Mouse (Mus musculus): Measurements from ENCODE around the gene Auts2. TPM values are rescaled to one million over a fixed set of nuclear protein-coding genes. Genes with fewer than 3 reads are reported as not detected.

Gene Auts2
- polyA plus RNA-seq, 1 experiment = 0.55 TPM

GRCm38 (mm10) chr5:131717359-131717965 lies 825.7 kb downstream of the Auts2 start:
- no peak for TF ChIP-seq CTCF (IDR thresholded peaks at IDR 0.05; ENCODE audit: low read depth, low read length)
- TF ChIP-seq POLR2A (IDR thresholded peaks at IDR 0.05; ENCODE audit: borderline replicate concordance, low read depth, low read length) = no peak
- no peaks in the 10 kb centered on the region for H3K4me1 ChIP-seq (ENCODE audit: control insufficient read depth, insufficient read depth, low read length)
- no peak overlapping the region for H3K27ac ChIP-seq (ENCODE audit: insufficient read depth, low read depth, low read length)
- H3K4me3 ChIP-seq (ENCODE audit: insufficient read depth, low read length) = no peak overlapping the region

DNA sequence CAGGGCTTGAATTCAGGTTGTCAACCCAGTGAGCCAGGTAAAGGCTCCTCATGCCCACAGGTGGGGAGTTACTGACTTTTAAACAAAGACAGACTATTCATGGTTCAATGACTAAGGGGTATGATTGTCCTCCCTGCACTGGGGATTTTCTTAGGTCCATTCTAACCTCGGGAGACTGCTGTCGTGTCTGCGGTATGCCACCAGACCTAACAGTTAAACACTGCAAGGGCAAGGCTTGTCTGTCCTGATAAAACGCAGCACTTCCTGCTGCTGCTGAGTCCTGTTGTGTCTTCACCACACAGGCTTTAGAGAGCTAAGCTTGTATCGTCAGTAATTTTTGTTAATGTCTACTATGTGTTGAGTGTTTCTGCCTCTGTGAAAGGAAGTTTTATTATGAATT lies 828.2 kb downstream of the Auts2 start:
- H3K4me1 ChIP-seq (ENCODE audit: control insufficient read depth, insufficient read depth, low read length) = no peaks in the 10 kb centered on the region
- no peak for TF ChIP-seq POLR2A (IDR thresholded peaks at IDR 0.05; ENCODE audit: borderline replicate concordance, low read depth, low read length)
- TF ChIP-seq CTCF (IDR thresholded peaks at IDR 0.05; ENCODE audit: low read depth, low read length) = no peak
- no peak overlapping the region for H3K4me3 ChIP-seq (ENCODE audit: insufficient read depth, low read length)
- H3K27ac ChIP-seq (ENCODE audit: insufficient read depth, low read depth, low read length) = no peak overlapping the region

GRCm38 (mm10) chr5:131712441-131712840 lies 830.7 kb downstream of the Auts2 start:
- H3K4me1 ChIP-seq (ENCODE audit: control insufficient read depth, insufficient read depth, low read length) = no peaks in the 10 kb centered on the region
- TF ChIP-seq POLR2A (IDR thresholded peaks at IDR 0.05; ENCODE audit: borderline replicate concordance, low read depth, low read length) = no peak
- no peak for TF ChIP-seq CTCF (IDR thresholded peaks at IDR 0.05; ENCODE audit: low read depth, low read length)
- H3K27ac ChIP-seq (ENCODE audit: insufficient read depth, low read depth, low read length) = no peak overlapping the region
- no peak overlapping the region for H3K4me3 ChIP-seq (ENCODE audit: insufficient read depth, low read length)

DNA sequence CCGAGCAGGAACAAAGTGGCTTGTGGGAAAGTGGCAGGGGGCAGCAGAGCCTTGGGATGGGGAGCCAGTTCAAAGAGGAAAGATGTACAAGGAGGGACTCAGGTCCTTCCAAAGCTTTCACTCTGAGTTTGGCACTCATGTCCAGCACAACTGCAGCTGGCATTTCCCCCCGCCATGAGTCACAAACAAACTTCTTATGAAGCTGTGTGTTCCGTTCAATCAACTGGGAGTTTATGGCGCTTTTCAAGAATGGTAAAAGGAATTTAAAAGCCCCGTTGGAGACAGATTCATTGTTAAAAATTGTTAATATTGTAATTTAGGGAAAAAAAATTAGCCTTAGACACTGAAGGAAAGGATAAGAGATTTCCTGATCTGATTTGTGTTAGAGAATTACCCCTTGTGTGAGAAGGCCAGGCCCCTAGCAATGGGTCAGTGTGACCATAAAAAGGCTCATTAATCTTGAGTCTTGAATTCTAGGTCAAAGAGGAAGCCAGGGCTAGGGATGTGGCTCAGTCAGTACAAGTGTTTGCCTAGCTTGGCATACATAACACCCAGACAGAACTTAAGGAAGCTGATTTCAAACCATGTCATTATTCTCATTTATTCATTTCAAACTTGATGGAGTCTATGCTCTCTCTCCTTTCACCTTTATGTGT lies 831.5 kb downstream of the Auts2 start:
- TF ChIP-seq POLR2A (IDR thresholded peaks at IDR 0.05; ENCODE audit: borderline replicate concordance, low read depth, low read length) = no peak
- no peak for TF ChIP-seq CTCF (IDR thresholded peaks at IDR 0.05; ENCODE audit: low read depth, low read length)
- Histone ChIP-seq H3K4me1 (ENCODE audit: control insufficient read depth, insufficient read depth, low read length) (no peaks in the 10 kb centered on the region), H3K4me3 (ENCODE audit: insufficient read depth, low read length) (no peak overlapping the region), H3K27ac (ENCODE audit: insufficient read depth, low read depth, low read length) (no peak overlapping the region)

GRCm38 (mm10) chr5:131710735-131711473 lies 832.2 kb downstream of the Auts2 start:
- no peaks in the 10 kb centered on the region for H3K4me1 ChIP-seq (ENCODE audit: control insufficient read depth, insufficient read depth, low read length)
- no peak overlapping the region for H3K27ac ChIP-seq (ENCODE audit: insufficient read depth, low read depth, low read length)
- no peak overlapping the region for H3K4me3 ChIP-seq (ENCODE audit: insufficient read depth, low read length)
- TF ChIP-seq CTCF (IDR thresholded peaks at IDR 0.05; ENCODE audit: low read depth, low read length) (no peak), POLR2A (IDR thresholded peaks at IDR 0.05; ENCODE audit: borderline replicate concordance, low read depth, low read length) (no peak)

GRCm38 (mm10) chr5:131707471-131707870 lies 835.7 kb downstream of the Auts2 start:
- Histone ChIP-seq H3K27ac (ENCODE audit: insufficient read depth, low read depth, low read length) (no peak overlapping the region), H3K4me3 (ENCODE audit: insufficient read depth, low read length) (no peak overlapping the region), H3K4me1 (ENCODE audit: control insufficient read depth, insufficient read depth, low read length) (no peaks in the 10 kb centered on the region)
- TF ChIP-seq POLR2A (IDR thresholded peaks at IDR 0.05; ENCODE audit: borderline replicate concordance, low read depth, low read length) = no peak
- no peak for TF ChIP-seq CTCF (IDR thresholded peaks at IDR 0.05; ENCODE audit: low read depth, low read length)

DNA sequence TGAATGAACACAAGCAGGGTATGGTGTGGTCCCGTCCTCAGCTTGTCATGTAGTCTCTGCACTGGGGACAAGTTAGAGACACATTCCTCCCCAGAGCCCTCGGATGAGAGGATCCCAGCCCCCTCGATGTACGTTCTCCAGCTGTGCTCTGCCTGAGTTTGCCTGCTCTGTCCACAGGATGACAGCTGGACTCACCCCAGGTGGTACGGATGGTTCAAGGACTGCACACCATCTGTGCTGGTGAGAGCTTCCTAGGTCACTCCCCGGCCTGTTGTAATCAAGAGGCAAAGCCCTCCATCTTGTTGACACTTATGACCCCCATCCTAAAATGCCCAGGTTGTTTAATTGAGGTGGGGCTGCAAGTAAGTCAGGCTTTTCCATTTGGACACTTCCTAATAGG lies 839.4 kb downstream of the Auts2 start:
- no peak overlapping the region for H3K4me3 ChIP-seq (ENCODE audit: insufficient read depth, low read length)
- no peak overlapping the region for H3K27ac ChIP-seq (ENCODE audit: insufficient read depth, low read depth, low read length)
- H3K4me1 ChIP-seq (ENCODE audit: control insufficient read depth, insufficient read depth, low read length) = no peaks in the 10 kb centered on the region
- TF ChIP-seq POLR2A (IDR thresholded peaks at IDR 0.05; ENCODE audit: borderline replicate concordance, low read depth, low read length) (no peak), CTCF (IDR thresholded peaks at IDR 0.05; ENCODE audit: low read depth, low read length) (no peak)

- no peak for TF ChIP-seq POLR2A (IDR thresholded peaks at IDR 0.05; ENCODE audit: borderline replicate concordance, low read depth, low read length)
- no peak for TF ChIP-seq CTCF (IDR thresholded peaks at IDR 0.05; ENCODE audit: low read depth, low read length)
- Histone ChIP-seq H3K27ac (ENCODE audit: insufficient read depth, low read depth, low read length) (no peak overlapping the region), H3K4me3 (ENCODE audit: insufficient read depth, low read length) (no peak overlapping the region), H3K4me1 (ENCODE audit: control insufficient read depth, insufficient read depth, low read length) (no peaks in the 10 kb centered on the region)
Measured at GRCm38 (mm10) chr5:131702840-131703392, 840.2 kb downstream of the Auts2 start.

DNA sequence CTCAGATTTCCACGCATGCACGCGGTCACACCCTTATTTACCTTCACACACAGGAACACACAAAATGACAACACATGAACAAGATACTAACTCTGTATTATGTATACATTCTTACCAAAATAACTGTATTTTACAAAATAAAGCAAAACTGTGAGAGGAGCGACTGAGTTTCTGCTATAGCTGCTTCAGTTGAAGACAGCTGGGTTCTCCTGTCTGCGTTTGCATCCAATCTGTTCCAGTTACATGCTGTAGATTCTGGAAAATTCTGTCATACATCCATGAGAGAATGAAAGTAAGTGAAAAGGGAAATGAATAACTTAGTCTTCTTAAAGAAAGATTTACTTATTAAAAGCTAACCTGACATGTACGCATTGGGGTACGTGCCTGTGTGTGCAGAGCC lies 844.2 kb downstream of the Auts2 start:
- TF ChIP-seq POLR2A (IDR thresholded peaks at IDR 0.05; ENCODE audit: borderline replicate concordance, low read depth, low read length) = no peak
- no peak for TF ChIP-seq CTCF (IDR thresholded peaks at IDR 0.05; ENCODE audit: low read depth, low read length)
- H3K4me3 ChIP-seq (ENCODE audit: insufficient read depth, low read length) = no peak overlapping the region
- H3K4me1 ChIP-seq (ENCODE audit: control insufficient read depth, insufficient read depth, low read length) = no peaks in the 10 kb centered on the region
- H3K27ac ChIP-seq (ENCODE audit: insufficient read depth, low read depth, low read length) = no peak overlapping the region

DNA sequence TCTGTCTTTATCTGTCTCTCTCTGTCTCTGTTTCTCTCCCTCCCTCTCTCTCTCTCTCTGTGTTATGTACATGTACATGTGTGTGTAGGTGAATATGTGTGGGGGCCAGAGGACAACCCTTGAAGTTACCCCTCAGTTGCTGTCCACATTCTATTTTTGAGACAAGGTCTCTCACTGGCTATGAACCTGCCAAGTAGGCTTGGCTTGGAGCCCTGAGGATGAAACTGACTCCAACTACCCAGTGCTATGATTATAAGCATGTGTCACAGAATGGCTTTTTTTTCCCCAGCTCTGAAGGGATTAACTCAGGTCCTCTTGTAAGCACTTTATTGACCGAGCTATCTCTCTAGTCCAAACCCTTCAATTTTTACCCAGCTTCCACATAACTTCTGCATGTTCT lies 852.4 kb downstream of the Auts2 start:
- Histone ChIP-seq H3K4me3 (ENCODE audit: insufficient read depth, low read length) (no peak overlapping the region), H3K4me1 (ENCODE audit: control insufficient read depth, insufficient read depth, low read length) (no peaks in the 10 kb centered on the region), H3K27ac (ENCODE audit: insufficient read depth, low read depth, low read length) (no peak overlapping the region)
- TF ChIP-seq CTCF (IDR thresholded peaks at IDR 0.05; ENCODE audit: low read depth, low read length) = no peak
- TF ChIP-seq POLR2A (IDR thresholded peaks at IDR 0.05; ENCODE audit: borderline replicate concordance, low read depth, low read length) = no peak

Data from bone marrow macrophage, adult 2 months (primary cell).